Mouse (Mus musculus): ENCODE results near the gene Slc1a1.

GRCm38 (mm10) chr19:28891238-28891637 is 56.4 kb downstream of the Slc1a1 start:
- no peak for TF ChIP-seq POLR2A (IDR thresholded peaks at IDR 0.05; ENCODE audit: insufficient read depth, low read length)
- TF ChIP-seq CTCF (IDR thresholded peaks at IDR 0.05; ENCODE audit: low read depth, low read length): no peak
- no peak for TF ChIP-seq EP300 (IDR thresholded peaks at IDR 0.05; ENCODE audit: insufficient read depth, low read depth, low read length)
